Mouse (Mus musculus) E14TG2a.4 (cell line): ENCODE data around the gene Nkx3-2.

Source experiments
- CTCF ChIP-seq: conservative IDR thresholded peaks from 2 replicates; pipeline ENCODE4 v1.5.1; 2014; ENCODE audit warnings: low read length
- NANOG ChIP-seq: IDR thresholded peaks from 2 replicates; pipeline ENCODE4 v1.6.1; 2014; ENCODE audit warnings: borderline replicate concordance, low read length, mixed read lengths
- POU5F1 ChIP-seq: IDR thresholded peaks from 2 replicates; pipeline ENCODE4 v1.6.1; 2014; ENCODE audit warnings: low read length, borderline replicate concordance

DNA sequence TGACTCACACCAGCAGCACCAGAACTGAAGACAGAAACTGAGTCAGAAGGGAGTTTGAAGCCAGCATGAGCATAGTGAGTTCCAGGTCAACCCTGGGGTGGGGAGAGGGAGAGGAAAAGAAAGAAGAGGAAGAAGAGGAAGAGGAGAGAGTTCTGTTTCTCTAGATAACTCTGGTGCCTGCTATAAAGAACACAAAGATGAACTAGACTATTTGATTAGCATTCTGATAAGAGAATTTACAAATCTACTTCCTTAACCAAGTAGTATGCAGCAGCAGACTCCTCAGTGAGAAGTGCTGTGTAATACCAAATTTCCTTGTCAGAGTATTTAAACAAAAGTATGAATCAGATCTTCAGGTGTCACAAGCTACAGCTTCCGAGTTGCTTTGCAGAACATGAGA, 37.3 kb downstream of the Nkx3-2 start:
- TF ChIP-seq CTCF (no peak), POU5F1 (no peak), NANOG (no peak)
